Mouse (Mus musculus) erythroblast, embryonic 14.5 days (primary cell): ENCODE data around the gene Mesp2. TPM values are rescaled to one million over a fixed set of nuclear protein-coding genes. Genes with fewer than 3 reads are reported as not detected.

ENCODE experiments used
- H3K27me3 ChIP-seq: 2 replicates; pipeline ENCODE4 v1.6.1; 2012; ENCODE audit warnings: inconsistent platforms; ENCODE audit not compliant: control insufficient read depth
- H3K36me3 ChIP-seq: 2 replicates; pipeline ENCODE4 v1.6.1; 2012; ENCODE audit warnings: mild to moderate bottlenecking, inconsistent platforms; ENCODE audit not compliant: control insufficient read depth
- H3K4me1 ChIP-seq: 2 replicates; pipeline ENCODE4 v1.6.1; 2012; ENCODE audit warnings: inconsistent platforms; ENCODE audit not compliant: control insufficient read depth
- H3K4me3 ChIP-seq: replicated peaks from 2 replicates; pipeline ENCODE3; 2012; ENCODE audit warnings: moderate library complexity, mild to moderate bottlenecking, inconsistent platforms
- H3K9me3 ChIP-seq: 2 replicates; pipeline ENCODE4 v1.6.1; 2012; ENCODE audit warnings: low read length, inconsistent platforms, mixed read lengths; ENCODE audit not compliant: control insufficient read depth
- GATA1 ChIP-seq: IDR thresholded peaks from 2 replicates; pipeline ENCODE4 v1.6.1; 2012; ENCODE audit warnings: low read length, inconsistent platforms, mixed read lengths
- TAL1 ChIP-seq: IDR thresholded peaks from 3 replicates; pipeline ENCODE4 v1.6.1; 2012; ENCODE audit warnings: low read length, inconsistent platforms, mixed read lengths
- polyA plus RNA-seq: library from polyadenylated mRNA; stranded (reverse); fragments of >175 nt; gene quantifications from 2 replicates; pipeline ENCODE4 v1.2.3, GENCODE M21; 2012

Mesp2 gene
- polyA plus RNA-seq, 1 experiment, result not detected

- Histone ChIP-seq H3K4me1 (no peaks in the 10 kb centered on the region), H3K9me3 (no peaks in the 10 kb centered on the region), H3K27me3 (peaks cover 29% of the 10 kb centered on the region), H3K4me3 (peak overlapping the region; percentile 33), H3K36me3 (no peaks in the 10 kb centered on the region)
- no peak for TF ChIP-seq GATA1
- no peak for TF ChIP-seq TAL1
These were observed 37.2 kb downstream of the Mesp2 start for GRCm38 (mm10) chr7:79847456-79848451.

GRCm38 (mm10) chr7:79856305-79856704, 45.8 kb downstream of the Mesp2 start:
- H3K9me3 ChIP-seq, result no peaks in the 10 kb centered on the region
- no peak for TF ChIP-seq GATA1
- TF ChIP-seq TAL1, result no peak

GRCm38 (mm10) chr7:79858202-79858934, 47.8 kb downstream of the Mesp2 start:
- Histone ChIP-seq H3K9me3 (no peaks in the 10 kb centered on the region), H3K27me3 (no peaks in the 10 kb centered on the region), H3K4me3 (no peak overlapping the region), H3K4me1 (peaks cover 9% of the 10 kb centered on the region), H3K36me3 (no peaks in the 10 kb centered on the region)
- TF ChIP-seq TAL1, result no peak
- no peak for TF ChIP-seq GATA1

More at GRCm38 (mm10) chr7:79856305-79856704, 45.8 kb downstream of the Mesp2 start:
- Histone ChIP-seq H3K27me3 (no peaks in the 10 kb centered on the region), H3K36me3 (no peaks in the 10 kb centered on the region), H3K4me3 (no peak overlapping the region), H3K4me1 (peaks cover 3% of the 10 kb centered on the region)

- no peaks in the 10 kb centered on the region for H3K36me3 ChIP-seq
- H3K4me3 ChIP-seq, result no peak overlapping the region
- peaks cover 9% of the 10 kb centered on the region for H3K4me1 ChIP-seq
- TF ChIP-seq TAL1, result no peak
- TF ChIP-seq GATA1, result no peak
- no peaks in the 10 kb centered on the region for H3K9me3 ChIP-seq
- no peaks in the 10 kb centered on the region for H3K27me3 ChIP-seq
These were observed 48.6 kb downstream of the Mesp2 start for GRCm38 (mm10) chr7:79858956-79859630.

GRCm38 (mm10) chr7:79860811-79861210, 50.3 kb downstream of the Mesp2 start, which contains the start of gene Anpep:
Gene Anpep, minus strand, starts transcription at chr7:79861059.
- Histone ChIP-seq H3K4me1 (peaks cover 9% of the 10 kb centered on the region), H3K27me3 (no peaks in the 10 kb centered on the region), H3K36me3 (no peaks in the 10 kb centered on the region), H3K4me3 (no peak within 1 kb of the TSS), H3K9me3 (no peaks in the 10 kb centered on the region)
- TF ChIP-seq GATA1, result no peak
- TF ChIP-seq TAL1, result no peak

GRCm38 (mm10) chr7:79861794-79862193, 51.3 kb downstream of the Mesp2 start:
- no peak for TF ChIP-seq TAL1
- TF ChIP-seq GATA1, result no peak
- Histone ChIP-seq H3K4me3 (no peak overlapping the region), H3K36me3 (no peaks in the 10 kb centered on the region)

More at GRCm38 (mm10) chr7:79861794-79862193, 51.3 kb downstream of the Mesp2 start:
- Histone ChIP-seq H3K9me3 (no peaks in the 10 kb centered on the region), H3K4me1 (peaks cover 9% of the 10 kb centered on the region), H3K27me3 (no peaks in the 10 kb centered on the region)

Other genes starting within 250 kb of the Mesp2 start
- 0.08 and 0.28 TPM in 2 replicates for gene Rhcg, start 193.1 kb upstream of the Mesp2 start, polyA plus RNA-seq
- gene Ticrr, start 150.5 kb upstream of the Mesp2 start, polyA plus RNA-seq, result 1.7 and 1.9 TPM in 2 replicates
- gene Kif7, start 95.0 kb upstream of the Mesp2 start, polyA plus RNA-seq, result 0.01 and 0.05 TPM in 2 replicates
- gene Plin1, start 77.8 kb upstream of the Mesp2 start, polyA plus RNA-seq, result not detected in 2 replicates
- gene Pex11a, start 67.6 kb upstream of the Mesp2 start, polyA plus RNA-seq, result not detected in 2 replicates
- gene Wdr93, start 67.6 kb upstream of the Mesp2 start, polyA plus RNA-seq, result not detected in 2 replicates
- gene Mesp1, start 16.9 kb upstream of the Mesp2 start, polyA plus RNA-seq, result 0.04 TPM in 1 of 2 replicates, not detected in the other
- gene Anpep, start 50.3 kb downstream of the Mesp2 start, polyA plus RNA-seq, result 0.02 and 0.03 TPM in 2 replicates
- gene Ap3s2, start 109.9 kb downstream of the Mesp2 start, polyA plus RNA-seq, result 0.25 and 0.42 TPM in 2 replicates
- gene Arpin, start 124.6 kb downstream of the Mesp2 start, polyA plus RNA-seq, result not detected in 2 replicates
- 0.20 and 0.27 TPM in 2 replicates for gene Zfp710, start 214.1 kb downstream of the Mesp2 start, polyA plus RNA-seq